Mouse (Mus musculus): ENCODE data around the gene Crocc.

The Crocc gene

DNA sequence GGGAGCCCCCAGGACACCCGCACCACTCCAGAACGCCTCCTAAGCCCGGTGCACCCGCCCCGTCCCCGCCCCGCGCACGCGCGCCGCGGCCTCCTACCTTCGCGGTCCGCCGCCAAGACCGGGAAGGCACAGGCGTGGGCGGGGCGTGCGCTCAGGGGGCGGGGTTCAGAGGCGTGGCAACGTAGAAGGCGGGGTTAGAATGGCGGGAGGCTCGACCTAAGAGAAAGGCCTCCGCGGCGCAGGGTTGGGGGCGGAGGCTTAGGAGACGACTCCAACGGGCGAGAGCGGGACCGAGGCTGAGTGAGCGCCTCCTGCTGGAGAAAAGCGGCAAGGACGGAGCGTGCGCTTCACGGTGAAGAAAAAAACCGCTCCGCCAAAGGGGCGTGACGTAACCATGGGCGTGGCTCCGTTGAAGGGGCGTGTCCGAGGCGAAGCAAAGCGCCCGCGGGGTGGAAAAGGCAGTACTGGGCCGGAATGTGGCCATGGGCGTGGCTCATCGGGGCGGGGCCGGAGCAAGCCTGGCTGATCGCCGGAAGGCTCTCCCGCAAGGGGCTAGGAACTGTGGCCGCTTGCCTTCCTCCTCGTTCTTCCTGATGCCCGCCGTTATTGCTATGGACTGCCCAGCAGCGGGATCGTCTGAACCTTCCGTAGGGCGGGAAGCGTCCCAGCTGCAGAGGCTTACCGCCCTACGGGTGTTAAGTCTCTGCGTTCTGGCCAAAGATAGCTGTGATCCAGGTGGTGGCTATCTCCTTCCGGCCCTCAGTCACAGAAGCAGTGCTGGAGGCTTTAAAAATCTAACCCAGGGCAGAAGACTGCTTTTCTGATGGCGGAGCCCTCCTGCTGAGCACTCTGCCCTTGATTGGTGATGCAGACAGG lies at the start of gene Crocc:
Gene Crocc (minus strand): TSS at position 125 of the 876 bp plus-strand sequence.
- peak; percentile 99 to 100 for DNase-seq

DNA sequence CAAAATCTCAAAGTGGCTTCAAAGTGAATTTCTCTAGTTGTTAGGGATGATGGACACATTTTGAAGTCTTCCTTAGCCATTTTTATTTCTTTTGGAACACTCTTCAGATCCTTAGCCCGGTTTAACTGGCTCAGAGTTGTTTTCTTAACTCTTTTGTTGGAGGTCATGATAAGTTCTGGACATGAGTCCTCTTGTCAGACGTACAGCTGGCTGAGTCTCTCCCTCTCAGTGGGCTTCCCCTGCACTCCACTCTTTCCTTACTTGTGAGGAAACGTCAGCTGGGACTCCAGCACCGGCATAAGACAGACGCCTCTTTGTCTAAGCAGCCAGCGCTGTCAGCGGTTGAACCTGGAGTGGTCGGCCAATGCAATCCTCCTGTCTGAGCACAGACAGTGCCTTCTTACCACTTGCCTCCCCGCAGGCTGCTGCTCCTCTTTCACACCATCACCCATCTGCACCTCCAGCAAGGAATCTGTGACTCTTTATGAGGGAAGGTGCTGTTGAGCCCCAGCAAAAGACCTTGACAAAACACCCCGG lies 47.9 kb upstream of the Crocc start:
- DNase-seq: no peak

DNA sequence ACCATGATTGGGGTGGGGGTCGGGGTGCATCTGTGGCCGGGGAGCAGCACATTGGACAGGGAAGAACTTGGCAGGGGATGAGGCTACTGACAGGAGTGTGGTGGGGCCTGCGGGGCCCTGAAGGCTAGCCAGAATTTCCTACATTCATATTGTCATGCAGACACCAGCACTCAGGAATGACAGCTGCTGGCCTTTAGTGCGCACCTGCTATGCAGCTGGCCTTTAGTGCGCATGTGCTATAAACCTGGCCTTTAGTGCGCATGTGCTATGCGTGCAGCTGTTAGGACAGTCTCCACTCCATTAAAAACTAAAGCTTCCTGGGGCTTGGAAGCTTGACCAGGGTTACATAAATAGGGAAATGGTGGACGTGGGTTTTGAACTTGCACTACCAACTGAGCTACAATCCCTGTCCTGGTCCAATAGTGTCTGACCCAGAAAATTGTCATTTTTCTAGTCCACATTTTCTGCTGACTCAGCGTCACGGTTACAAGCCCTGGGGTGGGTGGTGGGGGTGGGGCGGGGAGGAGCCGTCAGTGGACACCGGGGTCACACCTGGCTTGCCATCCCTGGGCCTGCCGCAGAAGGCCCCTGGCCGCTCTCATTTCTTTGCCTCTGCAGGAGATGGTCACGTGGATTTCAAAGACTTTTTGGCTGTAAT lies 46.3 kb upstream of the Crocc start:
- DNase-seq: no peak

DNA sequence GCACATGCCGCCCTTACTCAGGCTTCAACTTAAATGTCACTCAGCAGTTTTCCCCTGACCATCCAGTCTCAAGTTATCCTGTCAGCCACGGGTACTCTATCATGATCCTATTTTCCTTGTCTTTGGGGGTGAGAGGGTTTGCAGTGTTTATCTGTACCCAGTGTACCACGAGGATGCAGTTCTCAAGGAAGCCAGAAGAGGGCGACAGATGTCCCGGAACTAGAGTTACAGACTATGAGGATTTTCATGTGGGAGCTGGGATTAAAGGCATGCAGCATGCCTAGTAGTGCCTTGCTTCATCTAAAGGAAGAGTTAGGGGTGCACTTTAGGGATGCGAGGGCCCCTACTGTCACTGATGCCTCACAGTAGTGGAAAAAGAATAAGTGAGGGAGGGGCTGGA lies 41.5 kb upstream of the Crocc start:
- no peak for DNase-seq

GRCm38 (mm10) chr4:141101291-141101690 lies 40.9 kb upstream of the Crocc start:
- DNase-seq: no peak

- no peak for DNase-seq
Observed at GRCm38 (mm10) chr4:141099956-141100355, 39.6 kb upstream of the Crocc start.

- no peak for DNase-seq
Observed at GRCm38 (mm10) chr4:141098935-141099334, 38.6 kb upstream of the Crocc start.

DNA sequence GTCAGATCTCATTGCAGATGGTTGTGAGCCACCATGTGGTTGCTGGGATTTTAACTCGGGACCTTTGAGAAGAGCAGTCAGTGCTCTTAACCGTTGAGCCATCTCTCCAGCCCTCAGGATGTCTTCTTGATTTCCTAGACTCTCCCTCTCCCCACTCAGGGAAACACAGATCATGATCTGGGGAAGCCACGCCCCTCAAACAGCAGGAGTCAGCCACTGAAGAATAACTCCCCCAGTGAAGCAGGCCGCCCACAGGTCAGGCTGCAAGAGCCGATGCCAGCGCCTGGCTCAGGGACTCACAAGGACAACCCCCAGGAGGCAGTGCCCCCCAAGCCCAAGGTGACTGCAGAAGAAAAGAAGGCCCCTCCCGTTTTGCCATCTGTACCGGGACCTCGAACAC lies 36.4 kb upstream of the Crocc start:
- DNase-seq: no peak

DNA sequence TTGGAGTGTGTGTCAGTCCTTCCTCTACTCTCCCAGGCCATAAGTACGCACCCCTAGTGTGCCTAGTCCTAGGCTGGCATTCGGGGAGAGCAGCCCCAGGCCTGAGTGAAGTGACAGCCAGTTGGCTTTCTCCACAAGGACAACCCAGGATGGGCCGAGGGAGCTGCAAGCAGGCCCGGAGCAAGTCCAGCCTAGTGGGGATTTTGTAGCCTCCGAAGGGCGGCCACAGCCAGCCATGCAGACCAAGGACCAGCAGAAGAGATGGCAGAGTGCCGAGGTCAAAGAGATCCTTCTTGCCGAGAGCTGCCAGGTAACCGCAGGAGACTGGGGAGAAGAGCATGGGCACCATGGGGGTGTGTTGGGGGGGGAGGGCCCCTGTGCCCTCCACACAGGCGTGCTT lies 34.7 kb upstream of the Crocc start:
- no peak for DNase-seq

- DNase-seq: no peak
Observed at GRCm38 (mm10) chr4:141088714-141089113, 28.4 kb upstream of the Crocc start.

- DNase-seq: no peak
Observed at GRCm38 (mm10) chr4:141088033-141088432, 27.7 kb upstream of the Crocc start, which contains the start of gene Spata21. Gene Spata21, plus strand, starts transcription at chr4:141088333.

GRCm38 (mm10) chr4:141086862-141087261 lies 26.5 kb upstream of the Crocc start:
- DNase-seq: no peak

GRCm38 (mm10) chr4:141078510-141079137 lies 18.3 kb upstream of the Crocc start:
- no peak for DNase-seq

DNA sequence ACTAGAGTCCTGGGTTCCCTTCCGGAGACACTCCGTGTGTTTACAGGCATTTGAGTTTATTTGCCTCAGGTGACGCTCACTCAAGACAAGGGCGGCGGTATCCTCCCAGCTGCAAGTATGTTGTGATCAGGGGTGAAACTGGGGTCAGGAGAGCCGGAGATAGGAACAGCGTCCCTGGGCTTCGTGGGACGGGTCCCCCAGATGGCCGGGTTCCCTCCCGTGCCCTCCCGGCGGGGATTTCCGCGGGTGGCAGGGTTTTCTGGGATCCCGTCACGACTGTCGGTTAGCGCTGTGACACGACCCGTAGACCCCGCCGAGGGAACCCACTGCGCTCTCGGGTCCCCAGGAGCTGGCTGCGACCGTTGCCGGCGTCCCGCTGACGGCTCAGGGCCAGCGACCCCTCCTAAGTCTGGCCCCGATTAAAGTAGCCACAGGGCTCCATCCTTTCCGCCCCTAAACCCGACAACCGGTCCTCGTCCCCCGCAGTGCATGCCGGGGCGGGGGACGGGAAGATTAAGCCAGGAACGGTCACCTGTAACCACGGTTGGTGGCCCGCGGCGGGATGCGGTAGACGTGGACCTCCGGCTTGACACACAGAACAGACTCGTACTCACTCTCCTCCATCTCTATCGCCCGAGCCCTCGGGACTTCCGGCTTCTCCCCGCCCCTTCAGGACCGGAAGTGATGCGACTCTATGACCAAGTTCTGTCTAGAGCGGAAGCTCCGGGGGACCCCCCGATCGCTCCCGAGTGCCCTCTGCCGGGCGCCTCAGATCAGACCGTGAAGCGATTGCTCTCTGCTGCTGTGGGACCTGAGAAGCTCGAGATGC lies 17.5 kb upstream of the Crocc start, which contains the start of gene Necap2:
Gene Necap2 (minus strand): TSS at position 677 of the 829 bp plus-strand sequence.
- peak; percentile 91 to 94 for DNase-seq

DNA sequence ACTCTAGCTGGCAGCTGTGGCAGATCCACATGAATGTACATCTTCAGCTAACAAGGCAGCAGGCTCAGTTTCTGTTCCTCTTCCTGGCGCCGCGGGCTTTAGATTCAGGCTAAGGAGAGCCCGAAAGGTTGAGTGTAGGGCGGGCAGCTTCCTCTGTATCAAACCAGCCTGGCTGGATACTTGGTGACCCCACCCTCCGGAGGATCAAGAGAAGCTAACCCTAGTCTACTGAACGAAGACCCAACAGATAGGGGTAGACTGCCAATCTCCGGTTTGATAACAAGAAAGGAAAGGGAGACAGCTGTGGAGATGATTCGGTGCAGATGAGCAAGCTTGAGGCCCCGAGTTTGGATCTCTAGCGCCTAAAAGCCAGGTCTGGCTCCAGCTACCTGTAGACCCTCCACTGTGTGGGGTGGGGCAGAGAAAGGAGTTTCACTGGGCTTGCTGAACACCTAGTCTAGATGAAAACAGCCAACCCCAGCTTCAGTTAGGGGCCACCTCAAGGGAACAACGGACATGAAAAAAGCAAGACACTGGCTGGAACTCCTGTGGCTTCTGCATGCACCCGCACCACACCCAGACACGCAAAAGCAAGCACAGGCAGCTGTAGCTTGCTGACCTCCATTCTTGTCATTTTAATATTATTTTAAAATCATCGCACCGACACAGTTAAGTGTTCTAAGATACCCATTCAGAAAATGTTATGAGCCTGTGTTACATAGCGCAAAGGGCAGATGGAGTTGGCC lies 16.6 kb upstream of the Crocc start:
- DNase-seq: peak; percentile 59 to 67

GRCm38 (mm10) chr4:141074109-141074508 lies 13.8 kb upstream of the Crocc start:
- DNase-seq: no peak

GRCm38 (mm10) chr4:141073661-141074060 lies 13.3 kb upstream of the Crocc start:
- DNase-seq: no peak

GRCm38 (mm10) chr4:141072502-141072901 lies 12.2 kb upstream of the Crocc start:
- DNase-seq: no peak

- DNase-seq: peak in 1 of 2 experiments; percentile 35
Observed at GRCm38 (mm10) chr4:141069731-141070130, 9.4 kb upstream of the Crocc start.

- DNase-seq: no peak
Observed at GRCm38 (mm10) chr4:141068655-141069054, 8.3 kb upstream of the Crocc start.

DNA sequence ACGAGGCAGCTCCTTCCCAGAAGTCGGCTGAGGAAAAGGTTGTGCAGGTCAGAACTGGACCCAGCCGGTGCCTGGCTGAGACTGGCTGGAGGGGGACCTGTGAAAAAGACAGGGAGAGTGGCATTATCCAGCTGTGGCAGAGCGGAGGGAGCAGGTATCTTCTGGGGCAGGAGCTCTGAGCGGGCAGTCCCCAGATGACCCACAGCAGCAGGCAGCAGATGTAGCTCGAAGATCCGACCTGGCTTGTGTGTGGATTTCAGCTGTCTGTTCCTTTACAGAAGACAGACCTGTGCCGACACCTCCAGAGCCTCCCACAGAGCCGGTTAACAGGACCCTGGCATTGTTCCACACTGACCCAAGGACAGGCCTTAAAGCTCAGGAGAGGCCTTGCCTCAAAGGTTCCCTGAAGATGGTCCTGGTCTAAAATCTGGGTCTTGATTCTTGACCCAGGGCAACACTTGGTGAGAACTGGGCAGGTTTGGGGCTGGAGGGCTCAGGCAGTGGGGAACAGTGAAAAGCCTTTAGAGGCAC lies 7.2 kb upstream of the Crocc start:
- no peak for DNase-seq

Data from spleen, adult 18-20 months (tissue).